Mouse (Mus musculus): ENCODE measurements around the gene Ldlr.

Gene Ldlr

DNA sequence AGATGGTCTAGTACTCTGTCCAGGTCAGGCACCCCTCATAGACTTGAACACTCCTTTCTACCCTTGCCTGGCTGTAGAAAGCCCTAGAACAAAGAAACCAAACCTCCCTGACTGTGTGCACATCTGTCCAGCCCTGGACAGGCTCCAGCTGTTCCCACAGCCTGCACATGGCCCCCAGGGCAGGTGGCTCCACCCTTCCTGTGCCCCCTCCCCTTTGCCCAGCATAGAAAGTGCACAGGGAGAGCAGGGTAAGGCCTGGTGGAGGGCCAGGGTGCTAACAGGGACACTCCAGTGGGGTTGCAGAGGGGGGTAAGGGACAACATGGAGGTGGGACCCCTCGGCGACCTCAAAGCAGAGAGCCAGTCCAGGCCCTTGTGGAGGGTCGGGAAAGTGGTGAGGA is 73.0 kb downstream of the Ldlr start:
- peaks cover 82% of the 10 kb centered on the region for H3K36me3 ChIP-seq (ENCODE audit: insufficient read depth, low read length)
- H3K27me3 ChIP-seq (ENCODE audit: insufficient read depth, low read length) = no peaks in the 10 kb centered on the region
- peak overlapping the region; percentile 97 for H3K4me3 ChIP-seq (replicated peaks; ENCODE audit: low read length)
- H3K9me3 ChIP-seq (ENCODE audit: low read length) = no peaks in the 10 kb centered on the region
- H3K4me1 ChIP-seq (replicated peaks; ENCODE audit: low read depth, low read length) = peaks cover 88% of the 10 kb centered on the region
- TF ChIP-seq NANOG (IDR thresholded peaks at IDR 0.05; ENCODE audit: borderline replicate concordance, low read length) (no peak), CTCF (conservative IDR thresholded peaks at IDR 0.05; ENCODE audit: low read length) (no peak), POU5F1 (IDR thresholded peaks at IDR 0.05; ENCODE audit: borderline replicate concordance, low read length) (no peak)

DNA sequence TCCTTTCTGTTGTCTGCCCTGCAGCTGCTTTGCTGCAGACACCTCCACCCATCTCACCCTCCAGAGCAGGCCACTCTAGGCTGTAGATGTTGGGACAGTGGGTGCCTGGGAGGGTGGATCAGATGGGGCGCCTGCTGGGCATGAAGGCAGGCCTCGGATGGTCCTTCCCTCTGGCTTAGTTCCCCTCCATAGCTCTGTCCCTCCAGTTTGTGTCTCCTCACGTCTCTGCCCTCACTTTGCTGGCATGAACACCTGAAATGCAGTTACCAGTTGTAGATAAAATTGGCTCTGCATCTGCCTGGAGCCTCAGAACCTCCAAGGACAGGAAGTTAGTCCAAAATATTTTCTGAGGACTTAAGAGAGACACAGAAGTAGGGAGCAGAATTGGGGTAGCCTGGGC is 73.6 kb downstream of the Ldlr start:
- H3K27me3 ChIP-seq (ENCODE audit: insufficient read depth, low read length) = no peaks in the 10 kb centered on the region
- peak overlapping the region; percentile 97 for H3K4me3 ChIP-seq (replicated peaks; ENCODE audit: low read length)
- no peak for TF ChIP-seq POU5F1 (IDR thresholded peaks at IDR 0.05; ENCODE audit: borderline replicate concordance, low read length)
- no peak for TF ChIP-seq NANOG (IDR thresholded peaks at IDR 0.05; ENCODE audit: borderline replicate concordance, low read length)
- TF ChIP-seq CTCF (conservative IDR thresholded peaks at IDR 0.05; ENCODE audit: low read length) = no peak
- H3K4me1 ChIP-seq (replicated peaks; ENCODE audit: low read depth, low read length) = peaks cover 88% of the 10 kb centered on the region
- H3K36me3 ChIP-seq (ENCODE audit: insufficient read depth, low read length) = peaks cover 82% of the 10 kb centered on the region
- no peaks in the 10 kb centered on the region for H3K9me3 ChIP-seq (ENCODE audit: low read length)

DNA sequence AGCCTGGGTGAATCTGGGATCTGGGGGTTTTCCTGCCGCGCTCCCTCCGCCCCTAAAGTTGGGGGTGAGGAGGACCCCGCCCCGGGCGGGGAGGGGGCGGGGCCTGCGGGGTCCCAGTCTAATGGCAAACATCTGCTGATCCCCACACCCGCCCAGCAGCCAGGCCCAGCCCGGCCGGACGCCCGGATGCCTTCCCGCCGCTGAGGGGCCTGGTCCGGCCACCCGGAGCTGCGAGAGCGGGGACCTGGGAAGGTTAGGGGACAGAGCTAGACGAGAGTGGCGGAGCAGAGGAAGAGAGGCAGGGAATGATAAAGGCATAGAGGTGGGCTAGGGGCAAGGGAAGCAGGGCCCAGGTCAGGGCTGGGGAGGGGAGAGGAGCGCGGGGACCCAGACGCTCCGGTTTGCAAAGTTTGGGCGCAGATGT is 74.7 kb downstream of the Ldlr start:
- Histone ChIP-seq H3K9me3 (ENCODE audit: low read length) (no peaks in the 10 kb centered on the region), H3K36me3 (ENCODE audit: insufficient read depth, low read length) (peaks cover 82% of the 10 kb centered on the region), H3K4me1 (replicated peaks; ENCODE audit: low read depth, low read length) (peaks cover 88% of the 10 kb centered on the region), H3K27me3 (ENCODE audit: insufficient read depth, low read length) (no peaks in the 10 kb centered on the region), H3K4me3 (replicated peaks; ENCODE audit: low read length) (peak overlapping the region; percentile 97)
- TF ChIP-seq POU5F1 (IDR thresholded peaks at IDR 0.05; ENCODE audit: borderline replicate concordance, low read length) (no peak), CTCF (conservative IDR thresholded peaks at IDR 0.05; ENCODE audit: low read length) (no peak), NANOG (IDR thresholded peaks at IDR 0.05; ENCODE audit: borderline replicate concordance, low read length) (no peak)

DNA sequence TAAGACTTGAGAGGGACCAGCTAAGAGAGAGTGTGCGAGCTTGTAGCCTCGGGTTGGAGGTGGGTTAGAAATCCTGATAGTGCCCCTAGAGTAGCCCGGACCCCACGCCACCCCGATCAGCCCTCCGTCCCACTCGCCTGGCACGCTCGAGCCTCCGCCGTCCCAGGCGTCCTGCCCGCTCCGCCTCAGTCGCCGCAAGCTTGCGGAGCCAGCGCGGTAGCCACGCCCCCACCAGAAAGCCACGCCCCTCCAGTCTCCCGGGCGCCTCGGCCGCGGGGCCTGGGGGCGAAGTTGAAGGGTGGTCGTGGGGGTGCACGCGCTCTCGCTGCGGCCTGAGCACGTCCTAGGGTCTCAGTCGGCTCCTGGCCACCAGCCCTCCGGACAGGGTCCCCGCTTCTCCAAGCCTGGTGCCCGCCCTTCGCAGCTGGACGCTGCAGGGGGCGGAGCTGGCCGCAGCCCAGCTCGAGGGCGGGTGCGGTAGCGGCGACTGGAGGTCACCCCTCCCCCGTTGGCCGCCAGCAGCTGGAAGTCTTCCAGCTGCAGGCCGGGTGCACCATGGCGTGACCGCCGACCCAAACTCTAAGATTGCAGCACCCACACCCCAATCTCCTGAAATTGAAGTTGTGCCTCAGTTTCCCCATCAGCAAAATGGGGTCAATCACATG is 75.2 kb downstream of the Ldlr start, which contains the start of gene Kank2:
Gene Kank2, minus strand, starts transcription at position 400 of the 665 bp plus-strand sequence.
- no peaks in the 10 kb centered on the region for H3K27me3 ChIP-seq (ENCODE audit: insufficient read depth, low read length)
- no peak for TF ChIP-seq CTCF (conservative IDR thresholded peaks at IDR 0.05; ENCODE audit: low read length)
- H3K4me1 ChIP-seq (replicated peaks; ENCODE audit: low read depth, low read length) = peaks cover 88% of the 10 kb centered on the region
- H3K9me3 ChIP-seq (ENCODE audit: low read length) = no peaks in the 10 kb centered on the region
- H3K36me3 ChIP-seq (ENCODE audit: insufficient read depth, low read length) = peaks cover 82% of the 10 kb centered on the region
- H3K4me3 ChIP-seq (replicated peaks; ENCODE audit: low read length) = peak within 1 kb of the TSS; percentile 97

DNA sequence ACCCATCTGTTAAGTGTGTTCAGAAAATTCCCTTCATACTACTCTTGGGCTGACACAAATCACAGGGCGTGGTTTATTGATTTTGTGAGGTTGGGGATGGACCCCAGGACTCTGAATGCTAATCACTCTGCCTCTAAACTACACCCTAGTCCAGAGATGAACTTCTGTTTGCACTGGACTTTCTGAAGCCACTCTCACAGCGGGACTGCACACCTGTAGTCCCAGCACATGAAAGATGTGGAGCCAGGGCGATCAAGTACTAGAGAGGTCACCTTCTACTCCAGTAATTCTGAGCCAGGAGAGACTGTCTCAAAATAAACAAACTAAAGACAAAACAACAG is 75.7 kb downstream of the Ldlr start:
- Histone ChIP-seq H3K27me3 (ENCODE audit: insufficient read depth, low read length) (no peaks in the 10 kb centered on the region), H3K4me3 (replicated peaks; ENCODE audit: low read length) (peak overlapping the region; percentile 97), H3K9me3 (ENCODE audit: low read length) (no peaks in the 10 kb centered on the region), H3K36me3 (ENCODE audit: insufficient read depth, low read length) (peaks cover 82% of the 10 kb centered on the region), H3K4me1 (replicated peaks; ENCODE audit: low read depth, low read length) (peaks cover 88% of the 10 kb centered on the region)
- peak; percentile 16; the same call in 1 of the 2 replicates for TF ChIP-seq NANOG (IDR thresholded peaks at IDR 0.05; ENCODE audit: borderline replicate concordance, low read length)
- TF ChIP-seq POU5F1 (IDR thresholded peaks at IDR 0.05; ENCODE audit: borderline replicate concordance, low read length) = no peak

All from E14TG2a.4 (cell line).